Mouse (Mus musculus) cortical plate, adult 2 months (tissue): ENCODE measurements at regions not wholly inside any gene's neighbourhood (a gene's known extent, or its start where the extent isn't known, plus 50 kb on each side); places are given as distances from the start of the nearest gene placed in this dataset.

Experiments
- H3K27ac ChIP-seq: fragments of 200-500 bp; 2 replicates; pipeline ENCODE4 v1.5.1; 2012; ENCODE audit warnings: low read length, control low read depth, inconsistent platforms; ENCODE audit not compliant: insufficient read depth
- H3K4me1 ChIP-seq: fragments of 200-500 bp; 2 replicates; pipeline ENCODE4 v1.6.1; 2011; ENCODE audit warnings: low read length; ENCODE audit not compliant: control insufficient read depth, insufficient read depth
- H3K4me3 ChIP-seq: fragments of 200-500 bp; 2 replicates; pipeline ENCODE4 v1.5.1; 2011; ENCODE audit warnings: mild to moderate bottlenecking, low read length, control low read depth; ENCODE audit not compliant: insufficient read depth
- CTCF ChIP-seq: fragments of 200-500 bp; IDR thresholded peaks from 2 replicates; pipeline ENCODE4 v1.5.1; 2011; ENCODE audit warnings: mild to moderate bottlenecking, control low read depth, low read length; ENCODE audit not compliant: insufficient read depth; ENCODE audit errors: extremely low read depth
- POLR2A ChIP-seq: fragments of 200-500 bp; IDR thresholded peaks from 2 replicates; pipeline ENCODE4 v1.6.1; 2011; ENCODE audit warnings: mild to moderate bottlenecking, low read length, control low read depth; ENCODE audit not compliant: insufficient read depth; ENCODE audit errors: extremely low read depth

- no peak for TF ChIP-seq POLR2A
- no peak for TF ChIP-seq CTCF
- Histone ChIP-seq H3K4me1 (no peaks in the 10 kb centered on the region), H3K27ac (no peak overlapping the region), H3K4me3 (no peak overlapping the region)
Measured at GRCm38 (mm10) chr14:66528135-66528534, 519.1 kb upstream of the Gulo start.

GRCm38 (mm10) chr14:66527061-66527460, 518.1 kb upstream of the Gulo start:
- TF ChIP-seq POLR2A: no peak
- no peak for TF ChIP-seq CTCF

GRCm38 (mm10) chr14:66522856-66523400, 513.9 kb upstream of the Gulo start:
- Histone ChIP-seq H3K4me3 (no peak overlapping the region), H3K27ac (no peak overlapping the region), H3K4me1 (no peaks in the 10 kb centered on the region)
- TF ChIP-seq POLR2A (no peak), CTCF (no peak)

More at GRCm38 (mm10) chr14:66527061-66527460, 518.1 kb upstream of the Gulo start:
- Histone ChIP-seq H3K27ac (0 out of 2 replicates have a peak overlapping the region, but pooled peaks have one; percentile 23), H3K4me1 (no peaks in the 10 kb centered on the region), H3K4me3 (no peak overlapping the region)

- H3K4me1 ChIP-seq: no peaks in the 10 kb centered on the region
- TF ChIP-seq CTCF: no peak
- no peak for TF ChIP-seq POLR2A
- H3K27ac ChIP-seq: no peak overlapping the region
- H3K4me3 ChIP-seq: no peak overlapping the region
Measured at GRCm38 (mm10) chr14:66521836-66522629, 513.0 kb upstream of the Gulo start.

GRCm38 (mm10) chr14:66516770-66517169, 507.8 kb upstream of the Gulo start:
- no peaks in the 10 kb centered on the region; the same call in 1 of the 2 replicates for H3K4me1 ChIP-seq
- H3K4me3 ChIP-seq: no peak overlapping the region
- TF ChIP-seq CTCF (no peak), POLR2A (no peak)
- H3K27ac ChIP-seq: no peak overlapping the region

GRCm38 (mm10) chr14:66510750-66511149, 501.7 kb upstream of the Gulo start:
- H3K4me1 ChIP-seq: no peaks in the 10 kb centered on the region
- H3K4me3 ChIP-seq: no peak overlapping the region
- no peak overlapping the region for H3K27ac ChIP-seq
- TF ChIP-seq POLR2A: no peak
- no peak for TF ChIP-seq CTCF

- TF ChIP-seq CTCF (no peak), POLR2A (no peak)
- no peaks in the 10 kb centered on the region for H3K4me1 ChIP-seq
- no peak overlapping the region for H3K4me3 ChIP-seq
- H3K27ac ChIP-seq: no peak overlapping the region
Measured at GRCm38 (mm10) chr14:66510218-66510617, 501.2 kb upstream of the Gulo start.

GRCm38 (mm10) chr14:66509706-66510105, 500.7 kb upstream of the Gulo start:
- TF ChIP-seq POLR2A: no peak
- TF ChIP-seq CTCF: no peak
- H3K27ac ChIP-seq: no peak overlapping the region
- H3K4me3 ChIP-seq: no peak overlapping the region
- no peaks in the 10 kb centered on the region for H3K4me1 ChIP-seq

- no peaks in the 10 kb centered on the region for H3K4me1 ChIP-seq
- no peak for TF ChIP-seq POLR2A
- TF ChIP-seq CTCF: no peak
- no peak overlapping the region for H3K27ac ChIP-seq
- no peak overlapping the region for H3K4me3 ChIP-seq
Measured at GRCm38 (mm10) chr14:66501995-66502394, 493.0 kb upstream of the Gulo start.

GRCm38 (mm10) chr14:66499896-66500295, 490.9 kb upstream of the Gulo start:
- H3K4me3 ChIP-seq: no peak overlapping the region
- TF ChIP-seq POLR2A (no peak), CTCF (no peak)

More at GRCm38 (mm10) chr14:66499896-66500295, 490.9 kb upstream of the Gulo start:
- Histone ChIP-seq H3K27ac (no peak overlapping the region), H3K4me1 (peaks cover 3% of the 10 kb centered on the region; the same call in 1 of the 2 replicates)
